ENCODE assay signal across 11 mouse cellular contexts in genomic region chr4:95197077-95197711, GRCm38 (mm10).
A peak's percentile ranks its signal among the peaks of the same experiment; 100 is the strongest.
DNase-seq lines count a peak whose midpoint lies in the region; ATAC-seq and TF ChIP-seq lines count a peak whose summit lies in the region.
"Had no signal": no experiment of that assay in that cellular context is flagged by ENCODE, and none has a peak within 500 bp of the region (broad histone marks: within the 10 kb centered on the region; RNA-seq: fewer than 3 reads in every experiment).

No protein-coding gene starts in this region.

- H3K9me3 ChIP-seq in hindbrain, embryonic 10.5 days = no peaks in the 10 kb centered on the region
- H3K9me3 ChIP-seq in hindbrain, postnatal 0 days (ENCODE audit: low read length) = no peaks in the 10 kb centered on the region
- H3K9me3 ChIP-seq in megakaryocyte, embryonic 14.5 days = no peaks in the 10 kb centered on the region
- H3K9me3 ChIP-seq in intestine, embryonic 15.5 days = no peaks in the 10 kb centered on the region
- H3K9me3 ChIP-seq in stomach, embryonic 15.5 days = no peaks in the 10 kb centered on the region
- H3K9me3 ChIP-seq: limb, embryonic 13.5 days had no signal

- no peaks in the 10 kb centered on the region for H3K36me3 ChIP-seq in hindbrain, embryonic 10.5 days
- H3K36me3 ChIP-seq in hindbrain, postnatal 0 days (ENCODE audit: insufficient read depth, low read length) = no peaks in the 10 kb centered on the region
- H3K36me3 ChIP-seq in megakaryocyte, embryonic 14.5 days (replicated peaks; ENCODE audit: low read length) = no peaks in the 10 kb centered on the region
- no peaks in the 10 kb centered on the region for H3K36me3 ChIP-seq in intestine, embryonic 15.5 days
- H3K36me3 ChIP-seq in stomach, embryonic 15.5 days = no peaks in the 10 kb centered on the region
- H3K36me3 ChIP-seq: limb, embryonic 13.5 days had no signal

- ATAC-seq in hindbrain, postnatal 0 days = no peak
- no peak for ATAC-seq in megakaryocyte, adult 5-6 weeks (ENCODE audit: poor library complexity, severe bottlenecking)
- ATAC-seq in intestine, embryonic 15.5 days = peak; percentile 69
- ATAC-seq in stomach, embryonic 15.5 days (ENCODE audit: insufficient read depth, low FRiP score, low read depth) = no peak

- H3K27ac ChIP-seq in hindbrain, embryonic 10.5 days = peak overlapping the region; percentile 40; the same call in 1 of the 2 replicates
- no peak overlapping the region for H3K27ac ChIP-seq in hindbrain, postnatal 0 days
- H3K27ac ChIP-seq in intestine, embryonic 15.5 days = no peak overlapping the region
- peak overlapping the region; percentile 8; the same call in 1 of the 2 replicates for H3K27ac ChIP-seq in stomach, embryonic 15.5 days
- H3K27ac ChIP-seq: limb, embryonic 13.5 days had no signal

- no peak for TF ChIP-seq CTCF in hindbrain, postnatal 0 days (IDR thresholded peaks at IDR 0.05; ENCODE audit: low read depth)

- no peak overlapping the region for H3K4me3 ChIP-seq in hindbrain, embryonic 10.5 days
- no peak overlapping the region for H3K4me3 ChIP-seq in hindbrain, postnatal 0 days (ENCODE audit: low read length)
- peak overlapping the region; percentile 46 for H3K4me3 ChIP-seq in megakaryocyte, embryonic 14.5 days (replicated peaks)
- H3K4me3 ChIP-seq in intestine, embryonic 15.5 days (replicated peaks) = no peak overlapping the region
- H3K4me3 ChIP-seq in stomach, embryonic 15.5 days (replicated peaks) = no peak overlapping the region
- H3K4me3 ChIP-seq: limb, embryonic 13.5 days had no signal

- no peak overlapping the region for H3K9ac ChIP-seq in hindbrain, postnatal 0 days (replicated peaks; ENCODE audit: low read length)
- H3K9ac ChIP-seq in intestine, embryonic 15.5 days = no peak overlapping the region
- H3K9ac ChIP-seq in stomach, embryonic 15.5 days = no peak overlapping the region
- H3K9ac ChIP-seq: limb, embryonic 13.5 days had no signal

- H3K27me3 ChIP-seq in hindbrain, embryonic 10.5 days (ENCODE audit: insufficient read depth, poor library complexity, severe bottlenecking) = no peaks in the 10 kb centered on the region
- no peaks in the 10 kb centered on the region for H3K27me3 ChIP-seq in hindbrain, postnatal 0 days (ENCODE audit: insufficient read depth, low read length)
- H3K27me3 ChIP-seq in megakaryocyte, embryonic 14.5 days (replicated peaks) = no peaks in the 10 kb centered on the region
- no peaks in the 10 kb centered on the region for H3K27me3 ChIP-seq in intestine, embryonic 15.5 days (replicated peaks)
- H3K27me3 ChIP-seq in stomach, embryonic 15.5 days (replicated peaks) = no peaks in the 10 kb centered on the region
- H3K27me3 ChIP-seq: CH12.LX; limb, embryonic 13.5 days had no signal

- H3K4me1 ChIP-seq in hindbrain, embryonic 10.5 days (replicated peaks) = peaks cover 24% of the 10 kb centered on the region
- no peaks in the 10 kb centered on the region for H3K4me1 ChIP-seq in hindbrain, postnatal 0 days (ENCODE audit: insufficient read depth, low read length)
- H3K4me1 ChIP-seq in megakaryocyte, embryonic 14.5 days = peaks cover 98% of the 10 kb centered on the region
- peaks cover 12% of the 10 kb centered on the region for H3K4me1 ChIP-seq in intestine, embryonic 15.5 days (replicated peaks)
- H3K4me1 ChIP-seq in stomach, embryonic 15.5 days = peaks cover 9% of the 10 kb centered on the region; the same call in 1 of the 2 replicates

- 72% methylated on average over 7 of the region's 7 CpGs for WGBS in hindbrain, embryonic 10.5 days
- WGBS in hindbrain, postnatal 0 days = 69% methylated on average over 7 of the region's 7 CpGs
- WGBS in intestine, embryonic 15.5 days = 20% methylated on average over 7 of the region's 7 CpGs
- 33% methylated on average over 7 of the region's 7 CpGs for WGBS in stomach, embryonic 15.5 days

- H3K4me2 ChIP-seq in hindbrain, postnatal 0 days (ENCODE audit: low read depth, low read length) = no peak overlapping the region
- H3K4me2 ChIP-seq in intestine, embryonic 15.5 days (replicated peaks) = no peak overlapping the region
- no peak overlapping the region for H3K4me2 ChIP-seq in stomach, embryonic 15.5 days
- H3K4me2 ChIP-seq: limb, embryonic 13.5 days had no signal

- DNase-seq in hindbrain, embryonic 10.5 days (ENCODE audit: low spot score) = no peak
- no peak for DNase-seq in hindbrain, postnatal 0 days (ENCODE audit: low spot score)
- DNase-seq in urinary bladder, postnatal 4 days (ENCODE audit: low spot score in 2 of 2) = no peak
- DNase-seq in retina, embryonic 14.5 days (ENCODE audit: low spot score) = no peak
- DNase-seq: lung, postnatal 10 days had no signal

Comparison
In these comparisons a context has a peak if more than half of its experiments do, and no peak if none do; other contexts are left out.
1. H3K27ac ChIP-seq: peak in hindbrain, embryonic 10.5 days (single experiment) and stomach, embryonic 15.5 days (single experiment); none in hindbrain, postnatal 0 days (single experiment) and intestine, embryonic 15.5 days (single experiment).